Mouse (Mus musculus) small intestine, adult 2 months (tissue): ENCODE results near the gene Atad1. TPM values are rescaled to one million over a fixed set of nuclear protein-coding genes. Genes with fewer than 3 reads are reported as not detected.

ENCODE experiments used
- H3K27ac ChIP-seq: fragments of 200-500 bp; 2 replicates; pipeline ENCODE4 v1.5.1; 2012; ENCODE audit warnings: low read depth, low read length, control low read depth, inconsistent platforms; ENCODE audit not compliant: insufficient read depth
- H3K27me3 ChIP-seq: fragments of 200-500 bp; 2 replicates; pipeline ENCODE4 v1.6.1; 2012; ENCODE audit warnings: mild to moderate bottlenecking, moderate library complexity, low read length, inconsistent platforms; ENCODE audit not compliant: control insufficient read depth, insufficient read depth
- H3K36me3 ChIP-seq: fragments of 200-500 bp; 2 replicates; pipeline ENCODE4 v1.6.1; 2012; ENCODE audit warnings: mild to moderate bottlenecking, low read length, control low read depth, inconsistent platforms; ENCODE audit not compliant: control insufficient read depth, insufficient read depth
- H3K4me1 ChIP-seq: fragments of 200-500 bp; 2 replicates; pipeline ENCODE4 v1.6.1; 2012; ENCODE audit warnings: low read length, inconsistent platforms, mixed read lengths; ENCODE audit not compliant: control insufficient read depth, insufficient read depth, insufficient read length
- H3K4me3 ChIP-seq: fragments of 200-500 bp; 2 replicates; pipeline ENCODE4 v1.5.1; 2012; ENCODE audit warnings: low read depth, mild to moderate bottlenecking, control low read depth, inconsistent platforms, low read length, moderate library complexity
- CTCF ChIP-seq: fragments of 200-500 bp; IDR thresholded peaks from 2 replicates; pipeline ENCODE4 v1.5.1; 2012; ENCODE audit warnings: low read depth, mild to moderate bottlenecking, control low read depth, inconsistent platforms, low read length, moderate library complexity, mixed read lengths; ENCODE audit not compliant: insufficient replicate concordance, insufficient read length; ENCODE audit errors: extremely low read depth
- POLR2A ChIP-seq: fragments of 200-500 bp; IDR thresholded peaks from 2 replicates; pipeline ENCODE4 v1.6.1; 2012; ENCODE audit warnings: low read depth, mild to moderate bottlenecking, control low read depth, inconsistent platforms, low read length, moderate library complexity
- whole genome bisulfite sequencing: fragments of 180-500 bp; shearing (Covaris S2); methylation state at CpG from one replicate; pipeline ENCODE4 v1.1.7; 2018; 5-methylcytosine and 5-hydroxymethylcytosine counted together
- polyA plus RNA-seq: library from polyadenylated mRNA; depleted of rRNA; stranded (reverse); fragments of >200 nt; gene quantifications from 2 replicates; pipeline ENCODE4 v1.2.3, GENCODE M21; 2012

The Atad1 gene
- polyA plus RNA-seq, 1 experiment, result 1.5 TPM

GRCm38 (mm10) chr19:32665243-32665642 is 74.3 kb downstream of the Atad1 start:
- 86% methylated on average over 8 of the region's 8 CpGs for WGBS
- Histone ChIP-seq H3K36me3 (peaks cover 34% of the 10 kb centered on the region), H3K27ac (no peak overlapping the region), H3K27me3 (no peaks in the 10 kb centered on the region), H3K4me1 (peaks cover 4% of the 10 kb centered on the region; the same call in 1 of the 2 replicates), H3K4me3 (no peak overlapping the region)
- no peak for TF ChIP-seq CTCF
- TF ChIP-seq POLR2A, result no peak

DNA sequence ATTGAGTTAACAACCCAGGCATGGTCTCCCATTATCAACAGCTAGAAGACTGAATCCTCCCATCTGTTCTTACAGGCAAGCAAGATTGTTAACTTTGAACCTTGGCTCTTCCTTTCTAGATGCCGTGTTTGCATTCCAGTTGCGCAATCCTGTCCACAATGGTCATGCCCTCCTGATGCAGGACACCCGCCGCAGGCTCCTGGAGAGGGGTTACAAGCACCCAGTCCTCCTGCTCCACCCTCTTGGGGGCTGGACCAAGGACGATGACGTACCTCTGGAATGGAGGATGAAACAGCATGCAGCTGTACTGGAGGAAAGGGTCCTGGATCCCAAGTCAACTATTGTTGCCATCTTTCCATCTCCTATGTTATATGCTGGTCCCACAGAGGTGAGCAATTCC is 76.7 kb downstream of the Atad1 start:
- Histone ChIP-seq H3K4me3 (no peak overlapping the region), H3K27ac (no peak overlapping the region), H3K36me3 (peaks cover 35% of the 10 kb centered on the region), H3K4me1 (peaks cover 4% of the 10 kb centered on the region; the same call in 1 of the 2 replicates), H3K27me3 (no peaks in the 10 kb centered on the region)
- WGBS, result 28% methylated on average over 6 of the region's 6 CpGs
- TF ChIP-seq CTCF (no peak), POLR2A (no peak)

GRCm38 (mm10) chr19:32659346-32659745 is 80.2 kb downstream of the Atad1 start:
- WGBS, result 37% methylated on average over 5 of the region's 5 CpGs
- Histone ChIP-seq H3K27me3 (no peaks in the 10 kb centered on the region), H3K27ac (no peak overlapping the region), H3K4me3 (no peak overlapping the region), H3K36me3 (peaks cover 19% of the 10 kb centered on the region), H3K4me1 (peaks cover 5% of the 10 kb centered on the region; the same call in 1 of the 2 replicates)
- TF ChIP-seq POLR2A (no peak), CTCF (no peak)

DNA sequence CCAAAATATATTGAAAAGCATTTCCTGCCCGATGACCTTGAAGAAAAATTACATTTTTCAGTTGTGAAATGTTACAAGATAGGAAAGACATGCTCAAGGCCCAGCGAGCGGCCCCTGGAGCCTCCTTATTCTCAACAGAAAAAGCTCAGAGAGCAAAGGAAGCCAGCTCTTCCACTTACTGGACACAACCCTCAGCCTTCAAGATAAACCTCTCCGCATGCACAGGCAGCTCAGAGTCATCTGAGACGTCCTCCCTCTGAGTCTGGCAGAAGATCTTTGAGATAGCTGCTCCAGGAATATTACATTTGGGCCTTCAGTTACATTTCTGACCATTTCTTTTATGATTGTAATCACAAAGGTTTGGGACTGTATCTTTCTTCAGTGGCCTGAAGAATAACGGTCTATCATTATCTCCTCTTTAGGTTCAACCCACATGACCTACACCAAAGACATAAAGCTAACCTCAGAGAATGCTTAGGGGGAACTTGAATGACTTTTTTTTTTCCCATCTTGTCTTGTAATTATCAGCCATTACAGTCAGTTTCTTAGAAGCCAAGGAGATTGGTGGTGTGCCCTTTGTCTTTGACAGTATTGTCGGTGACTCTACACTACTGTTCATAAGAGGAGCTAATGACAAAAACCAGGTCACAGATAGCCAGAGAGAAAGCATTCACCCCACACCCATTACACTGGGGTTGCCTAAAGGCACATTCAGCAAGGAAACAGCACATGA is 85.8 kb downstream of the Atad1 start:
- WGBS, result 88% methylated on average over 7 of the region's 7 CpGs
- no peak for TF ChIP-seq CTCF
- no peak for TF ChIP-seq POLR2A
- Histone ChIP-seq H3K27ac (no peak overlapping the region), H3K36me3 (peaks cover 13% of the 10 kb centered on the region; the same call in 1 of the 2 replicates), H3K4me1 (peaks cover 2% of the 10 kb centered on the region; the same call in 1 of the 2 replicates), H3K4me3 (no peak overlapping the region), H3K27me3 (no peaks in the 10 kb centered on the region)

DNA sequence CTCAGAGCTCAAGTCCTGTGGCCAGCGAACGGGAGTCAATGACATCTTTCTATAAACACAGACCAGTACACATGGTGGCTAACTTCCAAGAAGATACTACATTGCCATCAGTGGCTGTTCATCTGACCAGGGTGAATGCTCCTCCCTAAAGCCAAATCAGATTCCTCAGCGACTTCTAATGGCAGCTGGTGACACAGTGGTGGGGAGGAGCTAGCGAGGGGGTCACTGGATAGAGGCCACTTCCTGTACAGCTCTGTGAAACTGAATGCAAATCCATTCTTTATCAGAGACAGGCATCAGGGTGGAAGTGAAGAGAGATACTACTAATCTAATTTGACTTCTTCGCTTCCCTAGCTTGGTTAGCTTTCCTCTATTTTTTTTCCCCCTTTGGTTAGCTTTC is 86.5 kb downstream of the Atad1 start:
- H3K36me3 ChIP-seq, result peaks cover 11% of the 10 kb centered on the region; the same call in 1 of the 2 replicates
- H3K4me3 ChIP-seq, result no peak overlapping the region
- no peaks in the 10 kb centered on the region for H3K27me3 ChIP-seq
- 79% methylated on average over 5 of the region's 5 CpGs for WGBS
- TF ChIP-seq CTCF (no peak), POLR2A (no peak)
- H3K4me1 ChIP-seq, result peaks cover 2% of the 10 kb centered on the region; the same call in 1 of the 2 replicates
- no peak overlapping the region for H3K27ac ChIP-seq

DNA sequence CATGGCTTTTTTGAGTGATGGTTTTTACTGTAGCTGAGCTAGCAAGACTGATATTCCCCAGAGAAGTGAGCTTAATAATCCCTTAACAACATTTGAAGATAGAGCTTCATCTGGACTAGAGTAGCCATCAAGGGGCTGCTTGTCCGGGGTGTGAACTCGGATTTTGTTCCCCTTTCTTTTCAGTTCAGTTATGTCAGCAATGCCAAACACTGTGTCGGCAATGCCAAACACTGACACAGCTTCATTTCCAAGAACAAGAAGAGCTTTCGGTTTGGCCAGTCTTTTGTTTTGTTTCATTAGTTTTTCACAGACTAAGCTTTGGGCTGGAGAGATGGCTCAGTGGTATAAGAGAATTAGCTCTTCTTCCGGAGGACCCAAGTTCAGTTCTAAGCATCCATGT is 88.5 kb downstream of the Atad1 start:
- no peak overlapping the region for H3K27ac ChIP-seq
- H3K4me1 ChIP-seq, result no peaks in the 10 kb centered on the region
- H3K27me3 ChIP-seq, result no peaks in the 10 kb centered on the region
- H3K4me3 ChIP-seq, result no peak overlapping the region
- no peak for TF ChIP-seq POLR2A
- no peak for TF ChIP-seq CTCF
- WGBS, result 88% methylated on average over 5 of the region's 5 CpGs
- H3K36me3 ChIP-seq, result peaks cover 12% of the 10 kb centered on the region; the same call in 1 of the 2 replicates

GRCm38 (mm10) chr19:32648019-32648571 is 91.5 kb downstream of the Atad1 start:
- H3K4me3 ChIP-seq, result no peak overlapping the region
- no peak overlapping the region for H3K27ac ChIP-seq
- TF ChIP-seq POLR2A, result no peak
- no peak for TF ChIP-seq CTCF
- H3K36me3 ChIP-seq, result peaks cover 13% of the 10 kb centered on the region
- 28% methylated on average over 10 of the region's 10 CpGs for WGBS
- H3K27me3 ChIP-seq, result no peaks in the 10 kb centered on the region
- H3K4me1 ChIP-seq, result no peaks in the 10 kb centered on the region
